Mouse (Mus musculus): Measurements from ENCODE around the gene Spred3. TPM values are rescaled to one million over a fixed set of nuclear protein-coding genes. Genes with fewer than 3 reads are reported as not detected.
A peak's percentile ranks its signal among the peaks of the same experiment; 100 is the strongest.

Spred3 gene
- total and polyA plus RNA-seq, 3 experiments = 0.21 to 1.3 (median 0.44) TPM

DNA sequence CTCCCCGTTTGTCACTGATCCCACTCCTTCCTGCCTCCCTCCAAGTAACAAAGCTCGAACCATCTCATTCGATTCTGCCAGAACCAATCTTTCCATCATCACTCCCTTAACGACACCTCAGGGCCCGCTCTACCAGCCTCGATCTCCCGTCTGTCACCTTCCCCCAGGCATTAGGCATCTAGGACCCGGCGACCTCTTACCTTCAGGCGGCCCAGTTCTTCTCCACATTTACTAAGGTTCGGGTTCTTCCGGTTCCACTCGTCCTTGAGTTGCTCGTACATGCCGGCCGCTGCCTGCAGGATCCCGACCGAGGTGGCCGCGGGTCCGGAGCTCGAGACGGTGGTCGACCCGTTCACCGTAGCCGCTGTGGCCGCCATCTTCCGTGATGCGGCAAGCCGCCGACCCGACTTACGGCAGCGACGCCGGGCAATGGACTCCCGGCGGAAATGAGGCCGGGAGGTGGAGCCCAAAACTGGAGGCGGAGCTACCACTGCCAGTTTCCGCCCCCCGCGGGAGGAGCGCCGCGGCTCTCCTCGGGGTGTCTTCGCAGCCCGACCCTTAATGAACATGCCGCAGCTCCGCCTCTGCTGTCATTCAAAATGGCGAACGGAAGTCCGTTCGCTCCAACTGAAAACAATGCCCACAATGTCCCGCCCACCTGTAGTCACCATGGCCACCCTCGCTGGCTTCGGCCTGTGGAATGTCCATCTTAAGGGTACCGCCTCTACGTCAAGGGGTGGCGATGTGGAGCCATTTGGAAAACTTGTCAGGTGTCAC is 10.1 kb upstream of the Spred3 start, which contains the start of gene Psmd8:
Gene Psmd8, minus strand, starts transcription at position 625 of the 777 bp plus-strand sequence.
- Histone ChIP-seq H3K4me3 (ENCODE audit: low read depth, low read length) (peak within 1 kb of the TSS; percentile 83), H3K9me3 (replicated peaks) (no peaks in the 10 kb centered on the region), H3K36me3 (replicated peaks) (peaks cover 35% of the 10 kb centered on the region), H3K27me3 (ENCODE audit: insufficient read depth, low read length) (no peaks in the 10 kb centered on the region), H3K4me1 (ENCODE audit: insufficient read depth, low read depth, low read length) (peaks cover 28% of the 10 kb centered on the region)
- ATAC-seq (ENCODE audit: extremely low read depth, insufficient number of reproducible peaks, low FRiP score, poor library complexity, severe bottlenecking) (peak; percentile 98), DNase-seq (ENCODE audit: low spot score) (peak; percentile 92)
- TF ChIP-seq TAL1 (conservative IDR thresholded peaks at IDR 0.05; ENCODE audit: low read depth, low read length) = no peak
- no peak for TF ChIP-seq GATA2 (IDR thresholded peaks at IDR 0.05; ENCODE audit: borderline replicate concordance, low read depth, low read length)
- no peak for TF ChIP-seq CTCF (IDR thresholded peaks at IDR 0.05; ENCODE audit: low read depth, low read length)
- no peak for TF ChIP-seq GATA1 (IDR thresholded peaks at IDR 0.05; ENCODE audit: borderline replicate concordance, low read length)
- no peak for TF ChIP-seq POLR2AphosphoS5 (IDR thresholded peaks at IDR 0.05; ENCODE audit: insufficient replicate concordance, low read depth, low read length)

DNA sequence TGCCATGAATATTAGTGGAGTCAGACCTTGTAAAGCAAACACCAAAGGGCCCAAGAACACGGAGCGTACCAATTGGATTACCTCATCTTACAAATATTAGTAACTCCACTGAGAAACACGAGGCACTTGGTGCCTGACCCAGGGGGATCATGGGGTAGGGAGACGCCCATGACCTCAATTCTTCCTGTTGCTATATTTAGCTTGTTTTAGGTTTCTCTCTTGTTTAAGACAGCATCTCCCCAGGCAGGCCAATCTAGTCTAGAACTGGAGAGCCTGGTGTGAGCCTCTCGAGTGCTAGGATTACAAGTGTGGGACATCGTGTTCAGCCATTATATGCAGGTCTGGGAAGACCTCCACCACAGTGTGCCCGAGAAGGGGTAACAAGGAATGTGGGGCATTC is 9.1 kb upstream of the Spred3 start:
- DNase-seq (ENCODE audit: low spot score) = no peak
- TF ChIP-seq GATA1 (IDR thresholded peaks at IDR 0.05; ENCODE audit: borderline replicate concordance, low read length) = no peak
- no peak for TF ChIP-seq CTCF (IDR thresholded peaks at IDR 0.05; ENCODE audit: low read depth, low read length)
- no peak for TF ChIP-seq TAL1 (conservative IDR thresholded peaks at IDR 0.05; ENCODE audit: low read depth, low read length)
- no peak for TF ChIP-seq GATA2 (IDR thresholded peaks at IDR 0.05; ENCODE audit: borderline replicate concordance, low read depth, low read length)
- TF ChIP-seq POLR2AphosphoS5 (IDR thresholded peaks at IDR 0.05; ENCODE audit: insufficient replicate concordance, low read depth, low read length) = no peak
- no peak for ATAC-seq (ENCODE audit: extremely low read depth, insufficient number of reproducible peaks, low FRiP score, poor library complexity, severe bottlenecking)

DNA sequence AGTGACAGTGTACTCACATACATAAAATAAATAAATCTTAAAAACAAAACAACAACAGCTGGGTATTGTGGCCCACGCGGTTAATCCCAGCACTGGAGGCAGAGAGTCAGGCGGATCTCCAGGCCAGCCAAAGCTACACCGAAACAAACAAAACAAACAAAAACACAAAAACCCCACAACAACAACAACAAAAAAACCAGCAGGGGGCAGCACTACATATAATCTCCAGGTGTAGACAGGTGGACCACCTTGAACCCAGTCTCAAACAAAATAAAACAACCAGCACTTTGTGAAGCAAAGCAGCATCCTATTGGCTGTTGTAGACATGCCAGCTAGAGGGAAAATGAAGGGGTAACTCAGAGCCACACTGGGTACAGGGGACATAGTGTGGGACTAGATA is 7.9 kb upstream of the Spred3 start:
- peaks cover 57% of the 10 kb centered on the region for H3K36me3 ChIP-seq (replicated peaks)
- peaks cover 28% of the 10 kb centered on the region for H3K4me1 ChIP-seq (ENCODE audit: insufficient read depth, low read depth, low read length)
- H3K4me3 ChIP-seq (ENCODE audit: low read depth, low read length) = no peak overlapping the region

More for the DNA sequence above, 9.1 kb upstream of the Spred3 start:
- H3K4me1 ChIP-seq (ENCODE audit: insufficient read depth, low read depth, low read length) = peaks cover 28% of the 10 kb centered on the region
- H3K27me3 ChIP-seq (ENCODE audit: insufficient read depth, low read length) = no peaks in the 10 kb centered on the region
- H3K36me3 ChIP-seq (replicated peaks) = peaks cover 45% of the 10 kb centered on the region
- H3K4me3 ChIP-seq (ENCODE audit: low read depth, low read length) = peak overlapping the region; percentile 83
- no peaks in the 10 kb centered on the region for H3K9me3 ChIP-seq (replicated peaks)

DNA sequence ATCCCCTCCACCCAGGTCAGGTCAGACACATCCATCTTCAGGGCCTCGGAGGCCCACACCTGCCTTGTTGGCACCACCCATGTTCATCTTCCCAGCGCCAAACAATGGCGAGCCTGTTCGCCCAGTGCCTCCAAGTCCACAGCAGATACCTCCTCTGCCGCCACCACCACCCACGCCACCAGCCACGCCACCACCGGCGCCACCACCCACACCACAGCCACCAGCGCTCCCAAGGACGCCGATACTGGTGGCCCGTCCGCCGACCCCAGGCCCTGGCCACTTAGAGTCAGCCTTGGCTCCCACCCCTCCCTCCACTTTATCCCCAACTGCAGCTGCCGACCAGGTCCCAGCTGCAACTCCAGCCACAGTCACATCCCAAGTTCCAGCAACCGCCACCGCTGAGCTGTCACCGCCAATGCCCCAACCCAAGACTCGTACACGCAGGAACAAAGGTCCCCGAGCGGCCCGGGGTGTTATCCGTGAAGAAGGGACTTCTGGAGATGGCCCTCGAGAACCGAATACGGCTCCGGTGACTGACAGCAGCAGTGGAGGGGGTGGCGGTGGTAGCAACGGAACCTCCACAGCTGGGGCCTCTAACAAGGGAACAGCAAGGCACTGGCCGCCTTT is 2.3 kb upstream of the Spred3 start:
- no peak overlapping the region; the same call in 1 of the 2 replicates for H3K4me3 ChIP-seq (ENCODE audit: low read depth, low read length)
- H3K9me3 ChIP-seq (replicated peaks) = peaks cover 25% of the 10 kb centered on the region
- peaks cover 33% of the 10 kb centered on the region for H3K27me3 ChIP-seq (ENCODE audit: insufficient read depth, low read length)
- H3K36me3 ChIP-seq (replicated peaks) = peaks cover 61% of the 10 kb centered on the region
- peak; percentile 1 for DNase-seq (ENCODE audit: low spot score)
- ATAC-seq (ENCODE audit: extremely low read depth, insufficient number of reproducible peaks, low FRiP score, poor library complexity, severe bottlenecking) = no peak
- TF ChIP-seq POLR2AphosphoS5 (IDR thresholded peaks at IDR 0.05; ENCODE audit: insufficient replicate concordance, low read depth, low read length) = no peak
- no peak for TF ChIP-seq GATA1 (IDR thresholded peaks at IDR 0.05; ENCODE audit: borderline replicate concordance, low read length)
- no peak for TF ChIP-seq TAL1 (conservative IDR thresholded peaks at IDR 0.05; ENCODE audit: low read depth, low read length)
- no peak for TF ChIP-seq GATA2 (IDR thresholded peaks at IDR 0.05; ENCODE audit: borderline replicate concordance, low read depth, low read length)
- no peak for TF ChIP-seq CTCF (IDR thresholded peaks at IDR 0.05; ENCODE audit: low read depth, low read length)
- H3K4me1 ChIP-seq (ENCODE audit: insufficient read depth, low read depth, low read length) = peaks cover 36% of the 10 kb centered on the region

More for the DNA sequence above, 7.9 kb upstream of the Spred3 start:
- Histone ChIP-seq H3K9me3 (replicated peaks) (peaks cover under 1% of the 10 kb centered on the region; the same call in 1 of the 2 replicates), H3K27me3 (ENCODE audit: insufficient read depth, low read length) (no peaks in the 10 kb centered on the region; the same call in 1 of the 2 replicates)
- TF ChIP-seq GATA2 (IDR thresholded peaks at IDR 0.05; ENCODE audit: borderline replicate concordance, low read depth, low read length) (no peak), POLR2AphosphoS5 (IDR thresholded peaks at IDR 0.05; ENCODE audit: insufficient replicate concordance, low read depth, low read length) (no peak), CTCF (IDR thresholded peaks at IDR 0.05; ENCODE audit: low read depth, low read length) (no peak), TAL1 (conservative IDR thresholded peaks at IDR 0.05; ENCODE audit: low read depth, low read length) (no peak), GATA1 (IDR thresholded peaks at IDR 0.05; ENCODE audit: borderline replicate concordance, low read length) (no peak)
- no peak for DNase-seq (ENCODE audit: low spot score)
- ATAC-seq (ENCODE audit: extremely low read depth, insufficient number of reproducible peaks, low FRiP score, poor library complexity, severe bottlenecking) = no peak

GRCm38 (mm10) chr7:29171562-29172097 is 1.4 kb upstream of the Spred3 start:
- peaks cover 31% of the 10 kb centered on the region for H3K4me1 ChIP-seq (ENCODE audit: insufficient read depth, low read depth, low read length)
- no peak for TF ChIP-seq GATA2 (IDR thresholded peaks at IDR 0.05; ENCODE audit: borderline replicate concordance, low read depth, low read length)
- no peak for TF ChIP-seq GATA1 (IDR thresholded peaks at IDR 0.05; ENCODE audit: borderline replicate concordance, low read length)
- TF ChIP-seq CTCF (IDR thresholded peaks at IDR 0.05; ENCODE audit: low read depth, low read length) = no peak
- TF ChIP-seq POLR2AphosphoS5 (IDR thresholded peaks at IDR 0.05; ENCODE audit: insufficient replicate concordance, low read depth, low read length) = no peak
- no peak for TF ChIP-seq TAL1 (conservative IDR thresholded peaks at IDR 0.05; ENCODE audit: low read depth, low read length)
- peaks cover 25% of the 10 kb centered on the region for H3K9me3 ChIP-seq (replicated peaks)
- H3K27me3 ChIP-seq (ENCODE audit: insufficient read depth, low read length) = peaks cover 36% of the 10 kb centered on the region
- peak overlapping the region; percentile 71; the same call in 1 of the 2 replicates for H3K4me3 ChIP-seq (ENCODE audit: low read depth, low read length)
- peak; percentile 1 for DNase-seq (ENCODE audit: low spot score)
- no peak for ATAC-seq (ENCODE audit: extremely low read depth, insufficient number of reproducible peaks, low FRiP score, poor library complexity, severe bottlenecking)
- H3K36me3 ChIP-seq (replicated peaks) = peaks cover 53% of the 10 kb centered on the region

Data from G1E (cell line).